Mouse (Mus musculus) bone marrow, adult 2 months (tissue): Measurements from ENCODE around the gene Dpp4.

Experiments used
- CTCF ChIP-seq: fragments of 200-500 bp; IDR thresholded peaks from 2 replicates; pipeline ENCODE4 v1.5.1; 2011; ENCODE audit warnings: low read length, control low read depth; ENCODE audit not compliant: control insufficient read depth, insufficient read depth
- POLR2A ChIP-seq: fragments of 200-500 bp; IDR thresholded peaks from 2 replicates; pipeline ENCODE4 v1.6.1; 2011; ENCODE audit warnings: low read depth, mild to moderate bottlenecking, control low read depth, low read length, borderline replicate concordance; ENCODE audit not compliant: control insufficient read depth

DNA sequence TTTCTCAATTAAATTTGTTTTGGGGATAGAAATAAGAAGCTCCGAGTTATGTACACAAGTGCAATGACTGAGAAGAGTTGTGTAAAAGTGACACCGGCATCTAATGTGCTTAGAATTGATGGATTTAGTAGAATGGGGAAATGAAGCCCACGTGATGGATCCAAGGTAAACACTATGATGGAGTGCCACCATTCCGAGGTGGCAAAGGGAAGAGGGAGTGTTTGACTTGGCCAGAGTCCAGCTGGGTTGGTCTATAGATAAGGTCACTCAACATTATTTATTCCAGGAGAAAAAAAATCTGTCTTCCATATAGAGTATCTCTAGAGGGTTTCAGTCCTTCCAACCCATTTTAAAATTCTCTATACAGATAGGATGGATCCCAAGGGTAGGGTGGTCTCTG, 28.8 kb downstream of the Dpp4 start:
- TF ChIP-seq POLR2A: no peak
- no peak for TF ChIP-seq CTCF
